Mouse (Mus musculus): Measurements from ENCODE around the gene Popdc3. TPM values are rescaled to one million over a fixed set of nuclear protein-coding genes. Genes with fewer than 3 reads are reported as not detected.
"Not testable (repeated sequence)": the region's sequence is repeated elsewhere in the genome, so short reads cannot be mapped to it uniquely, and the experiment has no call there.

Popdc3 gene
- 10 to 100 TPM; 30.7 to 40.1 TPM for total RNA-seq (2021)
- long read RNA-seq, experiment 1, transcript Popdc3-202 (4 exons, 1,369 nt), result minor isoform, 6 of 49 reads
- long read RNA-seq, experiment 1, transcript Popdc3-201 (4 exons, 1,853 nt), result major isoform, 30 of 49 reads
- long read RNA-seq, experiment 1, partial matches to known transcripts, result 0 of 49 reads
- long read RNA-seq, experiment 1, other reads (novel, unspliced or antisense), result 13 of 49 reads
- long read RNA-seq, experiment 2, transcript Popdc3-201 (4 exons, 1,853 nt), result major isoform, 44 of 65 reads
- long read RNA-seq, experiment 2, transcript Popdc3-202 (4 exons, 1,369 nt), result minor isoform, 5 of 65 reads
- long read RNA-seq, experiment 2, partial matches to known transcripts, result 5 of 65 reads
- long read RNA-seq, experiment 2, other reads (novel, unspliced or antisense), result 11 of 65 reads

DNA sequence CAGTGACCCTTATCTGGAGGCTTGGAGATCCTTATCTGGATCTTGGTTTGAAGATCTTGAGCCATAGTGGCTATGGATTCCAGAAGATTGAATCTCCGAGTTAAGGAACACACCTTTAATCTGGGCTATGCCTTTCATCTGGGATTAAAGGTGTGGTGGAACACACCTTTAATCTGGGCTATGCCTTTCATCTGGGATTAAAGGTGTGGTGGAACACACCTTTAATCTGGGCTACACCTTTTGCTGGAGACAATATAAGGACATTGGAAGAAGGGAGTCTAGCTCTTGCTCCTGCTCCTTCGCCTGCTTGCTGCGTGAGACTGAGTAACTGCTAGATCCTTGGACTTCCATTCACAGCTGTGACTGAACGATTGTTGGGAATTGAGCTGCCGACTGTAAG is at the start of gene Popdc3:
Popdc3 (plus strand) TSS at position 301 of the 400 bp plus-strand sequence.
- DNase-seq; intact Hi-C loops (cut with DNase I; ENCODE audit: low total_unique reads): not testable (repeated sequence)

- no peak for DNase-seq
- intact Hi-C loops (cut with DNase I; ENCODE audit: low total_unique reads), result no loop called here
Measured at GRCm38 (mm10) chr10:45129105-45129504, 48.8 kb upstream of the Popdc3 start.

DNA sequence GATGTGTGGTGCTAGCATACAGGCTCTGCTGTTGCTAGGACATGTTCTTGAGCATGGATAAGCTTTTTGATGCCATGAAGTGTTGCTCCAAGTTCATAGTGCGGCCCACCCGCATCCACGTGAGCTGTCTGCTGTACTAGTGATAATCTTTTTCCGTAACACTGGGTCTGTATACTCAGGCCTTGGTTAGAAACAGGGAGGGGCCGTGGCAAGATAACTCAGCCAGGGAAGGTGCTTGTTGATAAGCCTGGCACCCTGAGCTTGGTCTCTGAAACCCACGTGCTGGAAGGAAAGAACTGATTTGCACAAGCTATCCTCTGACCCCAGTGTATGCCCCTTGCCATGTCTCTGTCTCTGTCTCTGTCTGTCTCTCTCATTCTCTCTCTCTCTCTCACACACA is 47.9 kb upstream of the Popdc3 start:
- intact Hi-C loops (cut with DNase I; ENCODE audit: low total_unique reads), result no loop called here
- DNase-seq, result no peak

DNA sequence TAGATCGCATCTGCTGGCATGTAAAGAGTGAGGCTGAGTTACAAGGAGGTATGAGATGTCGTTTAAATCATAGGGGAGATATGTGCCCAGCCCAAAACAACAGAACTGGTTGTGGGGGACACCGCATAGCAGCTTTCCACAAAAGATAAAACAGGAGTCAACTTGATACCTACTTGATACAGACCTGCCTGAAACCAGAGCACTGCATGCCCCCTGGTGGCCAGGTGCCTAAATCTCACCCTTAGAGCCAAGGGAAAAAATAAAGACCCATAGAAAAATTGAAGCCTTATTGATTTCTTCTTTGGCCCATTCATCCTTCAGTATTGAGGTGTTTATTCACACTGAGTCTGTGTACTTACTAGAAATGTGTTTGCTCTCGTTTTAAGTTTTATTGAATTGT is 45.5 kb upstream of the Popdc3 start:
- DNase-seq, result no peak
- intact Hi-C loops (cut with DNase I; ENCODE audit: low total_unique reads), result no loop called here

DNA sequence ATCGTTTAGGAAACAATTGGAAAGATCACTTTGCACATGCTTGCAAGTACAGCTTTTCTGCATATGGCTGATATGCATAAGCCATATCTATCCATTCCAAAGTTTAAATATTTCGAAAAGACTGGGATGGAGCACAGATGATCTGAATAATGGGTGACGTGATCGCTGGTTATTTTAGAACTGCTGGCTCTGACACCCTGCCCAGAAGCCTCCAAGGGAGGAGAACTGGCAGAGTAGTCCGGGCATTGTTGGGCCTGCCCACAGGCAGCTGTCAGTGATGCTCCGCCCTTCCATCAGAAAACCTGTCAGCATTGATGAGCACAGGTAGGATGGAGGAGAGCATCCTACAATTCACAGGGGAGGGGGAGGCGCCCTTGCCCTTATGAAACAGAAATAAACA is 41.1 kb upstream of the Popdc3 start:
- no peak for DNase-seq
- intact Hi-C loops (cut with DNase I; ENCODE audit: low total_unique reads), result no loop called here

- no peak for DNase-seq
- intact Hi-C loops (cut with DNase I; ENCODE audit: low total_unique reads), result no loop called here
Measured at GRCm38 (mm10) chr10:45139910-45140309, 38.0 kb upstream of the Popdc3 start.

DNA sequence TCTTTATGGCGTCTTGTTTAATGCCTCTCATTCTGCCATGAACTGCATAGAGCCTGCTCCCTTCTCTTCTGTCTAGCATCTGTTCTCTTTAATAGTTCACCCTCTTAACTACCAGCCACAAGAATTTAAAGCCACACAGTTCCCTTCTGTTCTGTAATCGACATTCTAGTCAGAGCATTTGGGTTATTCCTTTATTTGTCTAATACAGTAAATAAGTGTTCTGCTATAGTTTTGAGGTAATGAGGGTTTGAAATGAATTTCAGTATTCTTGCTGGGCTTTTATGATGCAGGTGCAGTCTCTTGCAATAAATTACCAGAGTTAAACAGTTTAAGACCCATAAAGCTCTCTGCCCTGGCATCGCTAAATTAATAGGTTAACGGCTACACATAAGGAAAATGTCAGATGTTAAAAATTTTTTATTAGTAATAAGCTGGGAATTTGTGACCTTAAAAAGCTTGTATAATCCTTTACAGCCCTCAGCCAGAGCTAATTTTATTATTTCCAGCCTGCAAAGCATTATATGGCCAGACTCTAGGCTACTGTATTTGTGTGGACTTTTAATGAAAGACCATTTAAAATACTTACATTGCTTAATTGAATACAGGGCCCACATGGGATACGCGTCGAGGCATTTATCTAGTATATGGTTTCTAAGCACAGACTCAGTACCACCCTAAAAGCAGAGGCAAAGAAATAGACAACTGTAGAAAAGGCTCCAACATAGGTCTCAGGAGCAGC is 37.3 kb upstream of the Popdc3 start:
- DNase-seq, result no peak
- intact Hi-C loops (cut with DNase I; ENCODE audit: low total_unique reads), result no loop called here

DNA sequence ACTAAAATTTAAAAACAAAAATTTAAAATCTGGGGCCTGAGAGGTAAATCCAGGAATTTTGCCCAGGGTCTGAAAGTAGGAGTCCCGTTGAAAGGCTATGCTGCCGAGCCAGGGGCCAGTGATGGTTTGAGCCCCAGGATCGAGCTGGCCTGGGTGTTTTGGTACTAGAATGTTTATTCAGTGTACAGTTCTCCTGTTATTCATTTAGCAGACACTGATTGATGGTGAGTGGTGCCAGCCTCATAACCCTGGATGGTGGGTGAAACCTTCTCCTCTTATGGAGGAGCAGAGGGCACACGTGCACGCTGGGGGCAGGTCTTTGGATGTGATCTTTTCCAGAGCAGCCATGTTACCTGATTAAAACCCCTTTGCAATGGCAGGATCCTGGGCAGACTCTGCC is 35.5 kb upstream of the Popdc3 start:
- no peak for DNase-seq
- intact Hi-C loops (cut with DNase I; ENCODE audit: low total_unique reads), result no loop called here

DNA sequence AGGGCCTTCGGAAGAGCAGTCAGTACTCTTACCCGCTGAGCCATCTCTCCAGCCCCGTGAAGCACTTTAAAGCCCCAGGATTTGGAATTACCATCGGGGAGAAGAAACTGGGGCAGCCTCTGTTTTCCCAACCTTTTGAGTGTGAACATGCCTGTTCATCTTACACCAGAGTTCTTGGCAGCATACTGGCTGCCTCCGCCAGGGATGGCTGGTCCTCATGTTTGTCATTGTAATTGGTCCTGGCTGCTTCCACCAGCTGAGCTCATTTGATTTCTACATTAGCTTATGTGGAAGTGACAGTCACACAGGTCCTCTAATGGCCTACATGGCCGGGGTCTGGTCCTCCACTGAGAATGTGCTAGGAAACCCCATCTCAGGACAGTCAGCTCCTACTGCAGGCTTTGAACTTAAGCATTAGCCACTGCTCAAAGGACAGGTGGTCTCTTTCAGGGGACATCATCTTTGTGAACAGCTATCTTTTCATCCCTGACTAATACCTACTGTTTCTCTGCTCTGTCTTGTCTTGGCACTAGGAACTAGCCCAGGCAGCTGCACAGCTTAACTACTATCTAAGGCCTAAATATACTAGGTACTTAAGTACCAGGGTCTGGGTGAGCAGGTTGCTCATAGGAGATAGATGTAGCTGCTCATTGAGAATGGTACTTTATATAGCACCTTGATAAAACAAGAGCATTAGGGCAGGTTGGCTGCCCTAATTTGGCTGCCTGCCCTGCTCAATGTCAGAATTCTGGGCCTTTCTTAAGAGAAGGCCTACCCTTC is 33.7 kb upstream of the Popdc3 start:
- DNase-seq, result no peak
- intact Hi-C loops (cut with DNase I; ENCODE audit: low total_unique reads), result no loop called here

DNA sequence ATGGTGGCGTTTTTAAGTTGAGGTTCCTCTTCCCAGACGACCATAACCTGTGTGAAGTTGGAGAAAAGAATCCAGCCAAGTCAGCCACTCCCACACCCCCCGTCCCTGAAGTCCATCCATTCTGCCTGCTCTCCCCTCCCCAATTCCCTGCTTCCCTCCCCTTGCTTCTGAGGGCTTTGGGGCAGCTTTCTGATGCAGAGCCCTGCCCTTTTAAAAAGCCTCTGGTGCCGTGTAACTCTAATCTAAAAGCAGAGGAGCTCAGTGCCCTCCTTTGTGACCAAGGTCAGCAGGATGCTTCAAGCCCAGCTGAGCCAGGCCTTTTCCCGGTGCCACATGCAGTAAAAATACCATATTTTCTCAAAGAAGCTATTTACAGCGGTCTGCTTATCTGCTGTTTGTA is 31.1 kb upstream of the Popdc3 start:
- intact Hi-C loops (cut with DNase I; ENCODE audit: low total_unique reads), result no loop called here
- no peak for DNase-seq

DNA sequence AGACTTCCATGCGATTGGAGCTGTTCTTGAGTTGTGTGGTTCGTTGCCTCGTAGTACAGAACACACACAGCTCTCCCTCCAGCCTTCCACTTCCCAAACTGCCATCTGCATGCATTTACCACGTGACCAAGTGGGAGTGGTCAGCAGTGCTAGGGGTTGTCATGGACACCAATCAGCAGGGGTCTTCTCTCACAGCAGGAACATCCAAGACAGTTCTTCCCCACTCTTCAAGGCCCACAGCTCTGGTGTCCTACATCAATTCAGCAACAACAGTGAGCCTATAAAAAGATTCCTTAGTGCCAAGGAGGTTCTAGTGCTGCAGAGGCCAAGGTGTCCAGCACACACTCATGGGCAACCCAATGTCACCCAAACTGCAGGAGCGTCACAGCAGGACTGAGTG is 26.8 kb upstream of the Popdc3 start:
- DNase-seq, result no peak
- intact Hi-C loops (cut with DNase I; ENCODE audit: low total_unique reads), result no loop called here

DNA sequence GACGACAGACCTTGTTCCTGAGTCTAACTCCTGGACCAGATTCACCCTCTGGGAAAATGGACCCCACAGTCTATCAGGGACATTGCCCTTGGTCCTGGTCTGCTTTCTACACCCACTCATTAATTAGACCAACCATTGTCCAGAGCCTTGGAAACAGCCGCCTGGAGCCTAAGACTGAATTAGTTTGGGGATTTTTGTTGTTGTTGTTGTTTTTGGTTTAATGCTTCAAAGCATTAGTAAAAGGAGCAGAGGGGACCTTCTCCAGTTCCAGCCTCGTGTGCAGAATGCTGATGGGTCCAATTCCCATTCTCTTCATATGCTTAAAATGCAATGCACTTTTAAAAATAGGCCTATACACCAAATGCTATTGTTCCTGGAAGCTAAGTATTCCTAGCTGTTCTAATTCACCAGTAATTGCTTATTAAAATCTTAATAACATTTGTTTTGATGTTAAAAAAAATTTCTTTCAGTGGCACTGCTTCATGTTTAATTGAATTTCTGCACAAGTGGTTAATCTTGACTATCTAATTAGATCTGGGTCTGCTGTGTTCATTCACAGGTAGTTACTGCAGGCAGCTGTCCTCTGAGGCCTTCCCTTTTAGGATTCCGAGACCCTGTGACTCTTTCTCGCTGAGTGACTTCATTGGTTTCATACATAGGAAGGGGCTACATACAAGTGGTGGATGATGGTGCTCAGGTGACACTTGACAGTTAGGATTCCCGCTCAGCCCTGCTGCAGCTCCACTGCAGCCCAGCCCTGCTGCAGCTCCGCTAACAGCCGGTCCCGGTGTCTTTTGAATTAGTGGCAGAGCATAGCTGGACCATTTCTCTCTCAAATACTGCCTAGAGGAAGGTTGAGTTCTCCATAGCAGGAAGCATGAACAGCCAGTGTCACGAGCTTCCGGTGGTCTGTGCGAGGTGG is 25.9 kb upstream of the Popdc3 start:
- intact Hi-C loops (cut with DNase I; ENCODE audit: low total_unique reads), result no loop called here
- DNase-seq, result no peak

GRCm38 (mm10) chr10:45154557-45155060 is 23.3 kb upstream of the Popdc3 start:
- DNase-seq, result no peak
- intact Hi-C loops (cut with DNase I; ENCODE audit: low total_unique reads), result no loop called here

- intact Hi-C loops (cut with DNase I; ENCODE audit: low total_unique reads), result no loop called here
- no peak for DNase-seq
Measured at GRCm38 (mm10) chr10:45165851-45166250, 12.0 kb upstream of the Popdc3 start.

DNA sequence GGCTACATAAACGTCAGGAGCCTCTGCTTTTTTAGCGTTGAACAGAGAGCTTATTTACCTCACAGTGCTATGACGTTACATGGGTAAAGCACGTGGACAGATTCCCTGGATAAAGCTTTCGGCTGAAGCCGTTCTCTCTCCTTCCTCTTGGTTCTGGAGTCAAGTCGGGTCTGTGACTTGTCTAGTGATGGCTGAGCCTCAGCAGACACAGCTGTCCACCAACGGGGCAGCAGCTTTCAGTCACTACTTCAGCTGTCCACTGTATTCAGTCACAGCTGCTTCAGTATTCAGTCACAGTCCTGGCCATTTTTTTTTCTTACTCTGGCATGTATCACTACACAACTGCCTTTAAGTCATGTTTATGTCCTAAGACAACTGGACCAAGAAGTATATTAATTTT is 4.0 kb upstream of the Popdc3 start:
- intact Hi-C loops (cut with DNase I; ENCODE audit: low total_unique reads), result no loop called here
- no peak for DNase-seq

- DNase-seq, result no peak
- intact Hi-C loops (cut with DNase I; ENCODE audit: low total_unique reads), result no loop called here
Measured at GRCm38 (mm10) chr10:45174345-45174744, 3.6 kb upstream of the Popdc3 start.

- intact Hi-C loops (cut with DNase I; ENCODE audit: low total_unique reads), result no loop called here
- DNase-seq, result no peak
Measured at GRCm38 (mm10) chr10:45180677-45181326, 2.9 kb downstream of the Popdc3 start.

GRCm38 (mm10) chr10:45181344-45181743 is 3.4 kb downstream of the Popdc3 start:
- no peak for DNase-seq
- intact Hi-C loops (cut with DNase I; ENCODE audit: low total_unique reads), result no loop called here

DNA sequence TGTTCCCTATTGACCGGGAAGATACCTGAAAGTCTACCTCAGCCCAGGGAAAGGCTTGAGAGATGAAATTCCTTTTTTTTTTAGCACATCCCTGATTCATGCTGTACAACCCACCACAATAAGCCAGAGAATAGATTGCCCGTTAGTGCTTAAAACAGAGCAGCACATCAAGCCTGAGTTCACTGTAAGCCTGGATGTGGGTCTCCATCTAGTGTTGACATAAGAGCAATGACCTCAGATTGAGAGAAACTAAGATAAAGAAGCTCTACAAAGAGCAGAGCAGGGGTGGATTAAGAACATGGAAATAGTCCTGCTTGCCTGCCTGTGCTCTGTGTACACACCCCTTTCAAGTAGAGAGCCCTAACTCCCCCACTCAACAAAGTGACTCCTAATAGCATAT is 7.6 kb downstream of the Popdc3 start:
- DNase-seq, result no peak
- intact Hi-C loops (cut with DNase I; ENCODE audit: low total_unique reads), result no loop called here

All from gastrocnemius, postnatal 14 days (tissue).